In the genomic region with DNA sequence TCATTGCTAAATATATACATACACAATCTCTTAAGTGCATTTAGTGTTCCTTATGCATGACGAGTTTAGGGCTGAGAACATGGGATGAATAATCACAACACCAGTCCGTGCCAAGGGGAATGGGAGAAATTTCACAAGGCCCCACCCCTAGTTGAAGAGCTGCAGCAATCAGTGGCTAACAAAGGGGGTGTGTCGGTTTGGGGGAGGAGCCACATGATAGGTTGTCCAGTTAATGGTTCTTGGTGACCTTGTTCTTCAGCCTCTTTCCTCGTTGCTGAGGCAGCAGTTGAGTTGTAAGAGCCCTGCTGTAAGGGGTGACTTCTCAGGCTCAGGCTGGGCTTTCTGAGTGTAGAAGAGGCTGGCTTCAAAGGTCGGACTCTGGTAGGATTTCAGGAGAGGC, we compare ENCODE assay signal across 9 mouse cellular contexts. TPM values are rescaled to one million over a fixed set of nuclear protein-coding genes. Genes with fewer than 3 reads are reported as not detected.
A peak's percentile ranks its signal among the peaks of the same experiment; 100 is the strongest.
DNase-seq lines count a peak whose midpoint lies in the region; ATAC-seq lines count a peak whose summit lies in the region.
"Had no signal": no experiment of that assay in that cellular context is flagged by ENCODE, and none has a peak within 500 bp of the region (broad histone marks: within the 10 kb centered on the region; RNA-seq: fewer than 3 reads in every experiment).

No protein-coding gene starts in this region.

- WGBS in heart, embryonic 10.5 days = 40% methylated on average over 5 of the region's 5 CpGs
- 25% methylated on average over 5 of the region's 5 CpGs for WGBS in kidney, embryonic 16.5 days
- WGBS in macrophage (ENCODE audit: missing documents) = 50% methylated on average over 5 of the region's 5 CpGs

- no peak for ATAC-seq in kidney, embryonic 16.5 days (ENCODE audit: low FRiP score, low TSS enrichment)

- peaks cover 49% of the 10 kb centered on the region for H3K4me1 ChIP-seq in heart, embryonic 10.5 days
- H3K4me1 ChIP-seq in kidney, embryonic 16.5 days (ENCODE audit: insufficient read depth, low read length) = peaks cover 24% of the 10 kb centered on the region

- H3K9me3 ChIP-seq in heart, embryonic 10.5 days = no peaks in the 10 kb centered on the region
- no peaks in the 10 kb centered on the region for H3K9me3 ChIP-seq in kidney, embryonic 16.5 days (ENCODE audit: low read length)

- H3K4me3 ChIP-seq in heart, embryonic 10.5 days = peak overlapping the region; percentile 9; the same call in 1 of the 2 replicates
- H3K4me3 ChIP-seq in kidney, embryonic 16.5 days (ENCODE audit: low read length) = no peak overlapping the region
- H3K4me3 ChIP-seq in macrophage (ENCODE audit: inconsistent target) = 0 out of 2 replicates have a peak overlapping the region, but pooled peaks have one; percentile 99

- DNase-seq in gastrocnemius, adult 18-20 months (ENCODE audit: low spot score) = peak; percentile 65
- DNase-seq in gastrocnemius, postnatal 4 days (ENCODE audit: low spot score in 2 of 2) = no peak
- peak; percentile 67 for DNase-seq in Muller cell, postnatal 12 days (ENCODE audit: inconsistent ontology term)
- no peak for DNase-seq in heart, embryonic 10.5 days (ENCODE audit: low spot score)
- no peak for DNase-seq in frontal cortex, postnatal 25 days (ENCODE audit: low spot score in 2 of 2)
- no peak for DNase-seq in layer of hippocampus, postnatal 14 days (ENCODE audit: low spot score in 2 of 2)

- H3K79me2 ChIP-seq in macrophage (ENCODE audit: inconsistent target) = peaks cover 45% of the 10 kb centered on the region

- no peaks in the 10 kb centered on the region for H3K27me3 ChIP-seq in heart, embryonic 10.5 days (ENCODE audit: insufficient read depth, poor library complexity, severe bottlenecking)
- H3K27me3 ChIP-seq in kidney, embryonic 16.5 days (ENCODE audit: insufficient read depth, low read length) = no peaks in the 10 kb centered on the region

- H3K36me3 ChIP-seq in heart, embryonic 10.5 days = peaks cover 23% of the 10 kb centered on the region
- peaks cover 8% of the 10 kb centered on the region; the same call in 1 of the 2 replicates for H3K36me3 ChIP-seq in kidney, embryonic 16.5 days (ENCODE audit: insufficient read depth, low read length)
- peaks cover 17% of the 10 kb centered on the region; the same call in 1 of the 2 replicates for H3K36me3 ChIP-seq in macrophage (ENCODE audit: inconsistent target)

- H3K27ac ChIP-seq in heart, embryonic 10.5 days = no peak overlapping the region
- peak overlapping the region; percentile 82 for H3K27ac ChIP-seq in kidney, embryonic 16.5 days (ENCODE audit: low read length)
- H3K27ac ChIP-seq in macrophage = peak overlapping the region; percentile 80

- peak overlapping the region; percentile 88 for H3K4me2 ChIP-seq in kidney, embryonic 16.5 days (replicated peaks; ENCODE audit: low read depth, low read length)

- peak overlapping the region; percentile 9; the same call in 1 of the 2 replicates for H3K9ac ChIP-seq in kidney, embryonic 16.5 days (replicated peaks; ENCODE audit: low read length)

RNA-seq across cellular contexts. Expression of gene Sdhb, which starts 1.9 kb away (rescaled TPM):
- total RNA-seq in gastrocnemius, adult 18-20 months (2021) = 100 to 1,000 TPM; 630 to 677 TPM
- total RNA-seq in gastrocnemius, postnatal 4 days (2021) = 100 to 1,000 TPM; 295 to 300 TPM
- 605 and 778 TPM in 2 replicates for polyA plus RNA-seq in heart, embryonic 10.5 days (2016; fragmentation: Nextera tagmentation; extraction: Ambion mirVana)
- 520 and 550 TPM in 2 replicates for polyA plus RNA-seq in kidney, embryonic 16.5 days (2015; fragmentation: Nextera tagmentation; extraction: Ambion mirVana)
- total RNA-seq in macrophage (2018; cell fraction: chromatin; rRNA removed) = 100 to 1,000 TPM in 4 of 26 experiments, 10 to 100 TPM in 22; 15.8 to 124 (median 61.4) TPM
- 100 to 1,000 TPM; 119 to 291 (median 183) TPM for total RNA-seq in macrophage (2018; cell fraction: cytosol; rRNA removed)
- total RNA-seq in macrophage (2018; cell fraction: nucleus; rRNA removed) = 100 to 1,000 TPM in 4 of 26 experiments, 10 to 100 TPM in 22; 28.6 to 130 (median 74.8) TPM
- 115 to 183 TPM (median 157 TPM) in 3 replicates for polyA plus RNA-seq in macrophage (2018)
- 100 to 1,000 TPM; 190 to 198 TPM for total RNA-seq in layer of hippocampus, postnatal 14 days (2021)

RNA-seq across cellular contexts. Expression of gene Atp13a2, which starts 23.7 kb away (rescaled TPM):
- 10 to 100 TPM; 16.2 to 21.1 TPM for total RNA-seq in gastrocnemius, adult 18-20 months (2021)
- total RNA-seq in gastrocnemius, postnatal 4 days (2021) = 10 to 100 TPM; 28.4 to 28.6 TPM
- 34.9 and 37.8 TPM in 2 replicates for polyA plus RNA-seq in heart, embryonic 10.5 days (2016; fragmentation: Nextera tagmentation; extraction: Ambion mirVana)
- polyA plus RNA-seq in kidney, embryonic 16.5 days (2015; fragmentation: Nextera tagmentation; extraction: Ambion mirVana) = 48.9 and 50.7 TPM in 2 replicates
- total RNA-seq in macrophage (2018; cell fraction: chromatin; rRNA removed) = 1,000 to 10,000 TPM in 2 of 26 experiments, 100 to 1,000 TPM in 22, 10 to 100 TPM in 2; 80.1 to 1,178 (median 596) TPM
- total RNA-seq in macrophage (2018; cell fraction: cytosol; rRNA removed) = 100 to 1,000 TPM; 198 to 483 (median 309) TPM
- 100 to 1,000 TPM in 25 of 26 experiments, 10 to 100 TPM in 1; 81.9 to 812 (median 459) TPM for total RNA-seq in macrophage (2018; cell fraction: nucleus; rRNA removed)
- polyA plus RNA-seq in macrophage (2018) = 156 to 334 TPM (median 219 TPM) in 3 replicates
- 100 to 1,000 TPM; 206 to 215 TPM for total RNA-seq in layer of hippocampus, postnatal 14 days (2021)

RNA-seq across cellular contexts. Expression of gene Mfap2, which starts 47.3 kb away (rescaled TPM):
- total RNA-seq in gastrocnemius, adult 18-20 months (2021) = 1 to 10 TPM; 1.1 to 2.3 TPM
- total RNA-seq in gastrocnemius, postnatal 4 days (2021) = 100 to 1,000 TPM; 175 to 183 TPM
- polyA plus RNA-seq in heart, embryonic 10.5 days (2016; fragmentation: Nextera tagmentation; extraction: Ambion mirVana) = 159 and 233 TPM in 2 replicates
- 442 and 470 TPM in 2 replicates for polyA plus RNA-seq in kidney, embryonic 16.5 days (2015; fragmentation: Nextera tagmentation; extraction: Ambion mirVana)
- 10 to 100 TPM in 1 of 26 experiments, 1 to 10 TPM in 4, under 1 TPM in 2, not detected in 19; 0.86 to 30.1 (median 1.1) TPM for total RNA-seq in macrophage (2018; cell fraction: chromatin; rRNA removed)
- total RNA-seq in macrophage (2018; cell fraction: cytosol; rRNA removed) = under 1 TPM in 2 of 26 experiments, not detected in 24; 0.18 to 0.47 TPM
- 1 to 10 TPM in 6 of 26 experiments, under 1 TPM in 5, not detected in 15; 0.50 to 3.5 (median 1.0) TPM for total RNA-seq in macrophage (2018; cell fraction: nucleus; rRNA removed)
- not detected in 3 replicates for polyA plus RNA-seq in macrophage (2018)
- 10 to 100 TPM; 11.3 to 14.1 TPM for total RNA-seq in layer of hippocampus, postnatal 14 days (2021)
- total RNA-seq: hematopoietic stem cell, adult 5-6 weeks had no signal

RNA-seq across cellular contexts. Expression of gene Padi2, which starts 56.8 kb away (rescaled TPM):
- total RNA-seq in gastrocnemius, adult 18-20 months (2021) = 100 to 1,000 TPM; 129 to 189 TPM
- total RNA-seq in gastrocnemius, postnatal 4 days (2021) = 10 to 100 TPM; 73.9 to 78.5 TPM
- 2.9 and 6.3 TPM in 2 replicates for polyA plus RNA-seq in heart, embryonic 10.5 days (2016; fragmentation: Nextera tagmentation; extraction: Ambion mirVana)
- polyA plus RNA-seq in kidney, embryonic 16.5 days (2015; fragmentation: Nextera tagmentation; extraction: Ambion mirVana) = 18.1 and 24.3 TPM in 2 replicates
- 1 to 10 TPM in 12 of 26 experiments, under 1 TPM in 11, not detected in 3; 0.20 to 5.4 (median 1.2) TPM for total RNA-seq in macrophage (2018; cell fraction: chromatin; rRNA removed)
- 1 to 10 TPM in 24 of 26 experiments, under 1 TPM in 2; 0.76 to 8.7 (median 3.5) TPM for total RNA-seq in macrophage (2018; cell fraction: cytosol; rRNA removed)
- 1 to 10 TPM in 19 of 26 experiments, under 1 TPM in 7; 0.47 to 6.7 (median 1.9) TPM for total RNA-seq in macrophage (2018; cell fraction: nucleus; rRNA removed)
- 5.2 to 6.9 TPM (median 5.6 TPM) in 3 replicates for polyA plus RNA-seq in macrophage (2018)
- total RNA-seq in layer of hippocampus, postnatal 14 days (2021) = 10 to 100 TPM; 12.0 to 16.8 TPM

Comparison
In these comparisons a context has a peak if more than half of its experiments do, and no peak if none do; other contexts are left out.
1. DNase-seq: peak in gastrocnemius, adult 18-20 months (single experiment) and Muller cell, postnatal 12 days (single experiment); none in gastrocnemius, postnatal 4 days (0 of 2), heart, embryonic 10.5 days (single experiment), frontal cortex, postnatal 25 days (0 of 2) and layer of hippocampus, postnatal 14 days (0 of 2).
2. RNA of gene Mfap2, which starts 47.3 kb away (total RNA-seq): 175 to 183 TPM in gastrocnemius, postnatal 4 days; 11.3 to 14.1 TPM in layer of hippocampus, postnatal 14 days and 1.1 to 2.3 TPM in gastrocnemius, adult 18-20 months; every median in the first group is over 10 times any median in the second.
3. RNA of gene Atp13a2, which starts 23.7 kb away (total RNA-seq): 206 to 215 TPM in layer of hippocampus, postnatal 14 days; 28.4 to 28.6 TPM in gastrocnemius, postnatal 4 days and 16.2 to 21.1 TPM in gastrocnemius, adult 18-20 months; every median in the first group is over 4 times any median in the second.